Mouse (Mus musculus) heart, adult 11 months (tissue): ENCODE data around the gene Akap3.

Experiments
- DNase-seq: peaks from one replicate; pipeline ENCODE4 v3.0.0; 2022

The Akap3 gene

GRCm38 (mm10) chr6:126852881-126853280 lies at the start of gene Akap3:
Gene Akap3, plus strand, starts transcription at chr6:126853098.
- no peak for DNase-seq

- no peak for DNase-seq
Measured at GRCm38 (mm10) chr6:126806783-126807182, 46.1 kb upstream of the Akap3 start.

GRCm38 (mm10) chr6:126808134-126808533 lies 44.8 kb upstream of the Akap3 start:
- peak; percentile 89 for DNase-seq

GRCm38 (mm10) chr6:126808561-126808960 lies 44.3 kb upstream of the Akap3 start:
- DNase-seq, result no peak

GRCm38 (mm10) chr6:126811481-126811880 lies 41.4 kb upstream of the Akap3 start:
- DNase-seq, result no peak

GRCm38 (mm10) chr6:126815206-126815750 lies 37.6 kb upstream of the Akap3 start:
- no peak for DNase-seq

- peak; percentile 71 for DNase-seq
Measured at GRCm38 (mm10) chr6:126816338-126816737, 36.6 kb upstream of the Akap3 start.

GRCm38 (mm10) chr6:126823087-126823486 lies 29.8 kb upstream of the Akap3 start:
- DNase-seq, result no peak

GRCm38 (mm10) chr6:126836628-126837027 lies 16.3 kb upstream of the Akap3 start:
- no peak for DNase-seq

GRCm38 (mm10) chr6:126848712-126849704 lies 3.9 kb upstream of the Akap3 start, which contains the start of gene Ndufa9:
Gene Ndufa9, minus strand, starts transcription at chr6:126849136.
- peak; percentile 99 for DNase-seq

GRCm38 (mm10) chr6:126877118-126877517 lies 24.2 kb downstream of the Akap3 start:
- DNase-seq, result peak; percentile 35

GRCm38 (mm10) chr6:126907378-126907777 lies 54.5 kb downstream of the Akap3 start:
- DNase-seq, result no peak

GRCm38 (mm10) chr6:126907876-126908275 lies 55.0 kb downstream of the Akap3 start:
- DNase-seq, result peak; percentile 61

GRCm38 (mm10) chr6:126910727-126911126 lies 57.8 kb downstream of the Akap3 start:
- no peak for DNase-seq

- DNase-seq, result peak; percentile 68
Measured at GRCm38 (mm10) chr6:126914928-126915327, 62.0 kb downstream of the Akap3 start.

- peak; percentile 96 for DNase-seq
Measured at GRCm38 (mm10) chr6:126921111-126921881, 68.4 kb downstream of the Akap3 start, which contains the start of gene Dyrk4. Gene Dyrk4, minus strand, starts transcription at chr6:126921839.
